Mouse (Mus musculus) cerebellum, adult 11-12 months (tissue): ENCODE results near the gene Lrp1.

ENCODE experiments used
- DNase-seq: peaks from one replicate; pipeline ENCODE4 v3.0.0; 2022

The Lrp1 gene

GRCm38 (mm10) chr10:127645791-127646190 lies 24.8 kb upstream of the Lrp1 start:
- DNase-seq = no peak

- DNase-seq = no peak
These were observed 22.7 kb upstream of the Lrp1 start for GRCm38 (mm10) chr10:127643553-127644238.

GRCm38 (mm10) chr10:127642772-127643552 lies 22.0 kb upstream of the Lrp1 start, which contains the start of gene Stat6:
Stat6 (plus strand) TSS chr10:127642986.
- peak; percentile 46 for DNase-seq

GRCm38 (mm10) chr10:127641861-127642771 lies 21.2 kb upstream of the Lrp1 start:
- peak; percentile 80 for DNase-seq

- no peak for DNase-seq
These were observed 19.5 kb upstream of the Lrp1 start for GRCm38 (mm10) chr10:127640421-127640820.

GRCm38 (mm10) chr10:127632668-127633271 lies 11.8 kb upstream of the Lrp1 start:
- DNase-seq = no peak

GRCm38 (mm10) chr10:127631261-127632214 lies 10.6 kb upstream of the Lrp1 start:
- no peak for DNase-seq

- no peak for DNase-seq
These were observed 5.5 kb upstream of the Lrp1 start for GRCm38 (mm10) chr10:127626433-127626832.

- no peak for DNase-seq
These were observed 2.7 kb upstream of the Lrp1 start for GRCm38 (mm10) chr10:127623439-127624216.

GRCm38 (mm10) chr10:127622661-127623060 lies 1.7 kb upstream of the Lrp1 start:
- no peak for DNase-seq

GRCm38 (mm10) chr10:127622057-127622392 lies 1.1 kb upstream of the Lrp1 start:
- no peak for DNase-seq

- peak; percentile 95 for DNase-seq
These were observed 476 bp upstream of the Lrp1 start for GRCm38 (mm10) chr10:127621191-127622056.

- peak; percentile 75 for DNase-seq
These were observed 975 bp downstream of the Lrp1 start for GRCm38 (mm10) chr10:127619941-127620405.

GRCm38 (mm10) chr10:127619119-127619721 lies 1.7 kb downstream of the Lrp1 start:
- peak; percentile 55 for DNase-seq

GRCm38 (mm10) chr10:127618173-127618572 lies 2.8 kb downstream of the Lrp1 start:
- no peak for DNase-seq

- DNase-seq = peak; percentile 80
These were observed 3.7 kb downstream of the Lrp1 start for GRCm38 (mm10) chr10:127617294-127617693.

- no peak for DNase-seq
These were observed 4.7 kb downstream of the Lrp1 start for GRCm38 (mm10) chr10:127616261-127616679.

GRCm38 (mm10) chr10:127615591-127615990 lies 5.4 kb downstream of the Lrp1 start:
- no peak for DNase-seq

- no peak for DNase-seq
These were observed 5.9 kb downstream of the Lrp1 start for GRCm38 (mm10) chr10:127615034-127615374.
